Mouse (Mus musculus) heart, embryonic 16.5 days (tissue): ENCODE results near the gene Strn. TPM values are rescaled to one million over a fixed set of nuclear protein-coding genes. Genes with fewer than 3 reads are reported as not detected.
"Not testable (repeated sequence)": the region's sequence is repeated elsewhere in the genome, so short reads cannot be mapped to it uniquely, and the experiment has no call there.

Experiments used
- ATAC-seq: fragments of 200-750 bp; cut with Nextera tagmentation; replicated peaks from 2 replicates; pipeline ENCODE4 v1.8.0; 2017; ENCODE audit warnings: moderate number of reproducible peaks; ENCODE audit not compliant: insufficient read depth, low FRiP score; ENCODE audit errors: extremely low read depth
- H3K27ac ChIP-seq: fragments of 300-500 bp; sonication (generic); 2 replicates; pipeline ENCODE4 v1.5.1; 2014; ENCODE audit warnings: mild to moderate bottlenecking, low read length, control low read depth, moderate library complexity
- H3K27me3 ChIP-seq: fragments of 300-500 bp; sonication (generic); 2 replicates; pipeline ENCODE4 v1.6.1; 2014; ENCODE audit warnings: low read length, mixed read lengths; ENCODE audit not compliant: control insufficient read depth, insufficient read depth
- H3K36me3 ChIP-seq: fragments of 300-500 bp; sonication (generic); 2 replicates; pipeline ENCODE4 v1.6.1; 2014; ENCODE audit not compliant: control insufficient read depth, insufficient read depth
- H3K4me1 ChIP-seq: fragments of 300-500 bp; sonication (generic); 2 replicates; pipeline ENCODE4 v1.6.1; 2014; ENCODE audit warnings: low read length, mixed read lengths; ENCODE audit not compliant: control insufficient read depth, insufficient read depth
- H3K4me2 ChIP-seq: fragments of 300-500 bp; sonication (generic); 2 replicates; pipeline ENCODE4 v1.6.1; 2014; ENCODE audit warnings: low read depth, mild to moderate bottlenecking, control low read depth, low read length
- H3K4me3 ChIP-seq: fragments of 300-500 bp; sonication (generic); 2 replicates; pipeline ENCODE4 v1.5.1; 2014; ENCODE audit warnings: mild to moderate bottlenecking, control low read depth, low read length
- H3K9ac ChIP-seq: fragments of 300-500 bp; sonication (generic); 2 replicates; pipeline ENCODE4 v1.6.1; 2014; ENCODE audit warnings: low read length, control low read depth
- H3K9me3 ChIP-seq: fragments of 300-500 bp; sonication (generic); replicated peaks from 2 replicates; pipeline ENCODE4 v1.6.1; 2016; ENCODE audit warnings: low read length; ENCODE audit not compliant: control insufficient read depth
- WGBS: fragments of 180-500 bp; shearing (Covaris S2); extraction: QIAGEN DNeasy Blood & Tissue Kit; methylation state at CpG from one replicate; pipeline ENCODE4 v1.1.7; 2014; 5-methylcytosine and 5-hydroxymethylcytosine counted together
- polyA plus RNA-seq: library from polyadenylated mRNA; unstranded; fragments of >200 nt; fragmentation: Nextera tagmentation; extraction: Ambion mirVana; gene quantifications from 2 replicates; pipeline ENCODE4 v1.2.1, GENCODE M21; 2015

Gene Strn
- polyA plus RNA-seq, 1 experiment from 2014 or later = 12.4 TPM

- Histone ChIP-seq H3K9me3 (no peaks in the 10 kb centered on the region), H3K4me3 (no peak overlapping the region), H3K27me3 (no peaks in the 10 kb centered on the region), H3K4me2 (no peak overlapping the region), H3K9ac (no peak overlapping the region), H3K27ac (no peak overlapping the region), H3K4me1 (peaks cover 5% of the 10 kb centered on the region; the same call in 1 of the 2 replicates), H3K36me3 (peaks cover 4% of the 10 kb centered on the region)
- 62% methylated on average over 5 of the region's 5 CpGs for WGBS
- ATAC-seq = no peak
Observed at GRCm38 (mm10) chr17:78696922-78697321, 40.1 kb downstream of the Strn start.

- H3K9me3 ChIP-seq, H3K4me3 ChIP-seq, H3K27me3 ChIP-seq, H3K27ac ChIP-seq, H3K9ac ChIP-seq, H3K4me2 ChIP-seq, H3K4me1 ChIP-seq, ATAC-seq: not testable (repeated sequence)
- peaks cover 28% of the 10 kb centered on the region for H3K36me3 ChIP-seq
- 75% methylated on average over 3 of the region's 3 CpGs for WGBS
Observed at GRCm38 (mm10) chr17:78689231-78689630, 47.8 kb downstream of the Strn start.

GRCm38 (mm10) chr17:78687971-78688370 lies 49.0 kb downstream of the Strn start:
- H3K27me3 ChIP-seq = no peaks in the 10 kb centered on the region
- H3K9me3 ChIP-seq = peaks cover 5% of the 10 kb centered on the region; the same call in 1 of the 2 replicates
- peaks cover 6% of the 10 kb centered on the region for H3K4me1 ChIP-seq
- no peak overlapping the region for H3K27ac ChIP-seq
- H3K4me2 ChIP-seq = no peak overlapping the region
- no peak; the same call in 1 of the 2 replicates for ATAC-seq
- no peak overlapping the region for H3K9ac ChIP-seq
- H3K36me3 ChIP-seq = peaks cover 28% of the 10 kb centered on the region
- H3K4me3 ChIP-seq = no peak overlapping the region
- WGBS = 52% methylated on average over 5 of the region's 5 CpGs

- H3K36me3 ChIP-seq = peaks cover 10% of the 10 kb centered on the region
- ATAC-seq = no peak
- H3K27ac ChIP-seq = peak overlapping the region; percentile 55; the same call in 1 of the 2 replicates
Observed at GRCm38 (mm10) chr17:78685004-78685403, 52.0 kb downstream of the Strn start.

GRCm38 (mm10) chr17:78682351-78682750 lies 54.6 kb downstream of the Strn start:
- Histone ChIP-seq H3K9me3 (no peaks in the 10 kb centered on the region), H3K4me1 (peaks cover 19% of the 10 kb centered on the region), H3K9ac (peak overlapping the region; percentile 51), H3K27ac (peak overlapping the region; percentile 85), H3K27me3 (no peaks in the 10 kb centered on the region), H3K4me2 (peak overlapping the region; percentile 36), H3K36me3 (peaks cover 10% of the 10 kb centered on the region), H3K4me3 (no peak overlapping the region)
- WGBS = 31% methylated on average over 6 of the region's 6 CpGs
- 0 out of 2 replicates have a peak, but pooled peaks have one; percentile 35 for ATAC-seq

More at GRCm38 (mm10) chr17:78685004-78685403, 52.0 kb downstream of the Strn start:
- Histone ChIP-seq H3K4me1 (peaks cover 15% of the 10 kb centered on the region), H3K27me3 (no peaks in the 10 kb centered on the region), H3K4me3 (no peak overlapping the region), H3K4me2 (no peak overlapping the region), H3K9ac (no peak overlapping the region), H3K9me3 (no peaks in the 10 kb centered on the region)
- WGBS = 33% methylated on average over 5 of the region's 5 CpGs

- Histone ChIP-seq H3K27ac (no peak overlapping the region), H3K27me3 (no peaks in the 10 kb centered on the region), H3K4me3 (no peak overlapping the region), H3K36me3 (no peaks in the 10 kb centered on the region), H3K4me1 (peaks cover 18% of the 10 kb centered on the region), H3K4me2 (no peak overlapping the region), H3K9ac (no peak overlapping the region), H3K9me3 (no peaks in the 10 kb centered on the region)
- 77% methylated on average over 11 of the region's 11 CpGs for WGBS
- ATAC-seq = no peak
Observed at GRCm38 (mm10) chr17:78679503-78679902, 57.5 kb downstream of the Strn start.

GRCm38 (mm10) chr17:78676813-78677212 lies 60.2 kb downstream of the Strn start:
- H3K4me2 ChIP-seq = peak overlapping the region; percentile 30
- H3K4me3 ChIP-seq = no peak overlapping the region

GRCm38 (mm10) chr17:78664962-78665545 lies 71.9 kb downstream of the Strn start:
- no peaks in the 10 kb centered on the region for H3K27me3 ChIP-seq
- H3K4me1 ChIP-seq = no peaks in the 10 kb centered on the region
- H3K4me3 ChIP-seq = no peak overlapping the region
- WGBS = 82% methylated on average over 9 of the region's 9 CpGs
- H3K9ac ChIP-seq = no peak overlapping the region
- peaks cover under 1% of the 10 kb centered on the region for H3K9me3 ChIP-seq
- H3K27ac ChIP-seq = no peak overlapping the region
- no peak overlapping the region for H3K4me2 ChIP-seq
- peaks cover 57% of the 10 kb centered on the region for H3K36me3 ChIP-seq
- ATAC-seq = no peak

More at GRCm38 (mm10) chr17:78676813-78677212, 60.2 kb downstream of the Strn start:
- Histone ChIP-seq H3K9ac (peak overlapping the region; percentile 37; the same call in 1 of the 2 replicates), H3K9me3 (no peaks in the 10 kb centered on the region), H3K27ac (peak overlapping the region; percentile 73), H3K4me1 (peaks cover 16% of the 10 kb centered on the region), H3K27me3 (no peaks in the 10 kb centered on the region), H3K36me3 (peaks cover 7% of the 10 kb centered on the region)
- 50% methylated on average over 11 of the region's 11 CpGs for WGBS
- peak; percentile 64 for ATAC-seq

- H3K4me2 ChIP-seq = no peak overlapping the region
- H3K4me1 ChIP-seq = no peaks in the 10 kb centered on the region
- no peak overlapping the region for H3K27ac ChIP-seq
- H3K27me3 ChIP-seq = no peaks in the 10 kb centered on the region
- H3K36me3 ChIP-seq = peaks cover 50% of the 10 kb centered on the region
- H3K4me3 ChIP-seq = no peak overlapping the region
- no peak overlapping the region for H3K9ac ChIP-seq
- ATAC-seq = no peak
- 76% methylated on average over 10 of the region's 10 CpGs for WGBS
- peaks cover 1% of the 10 kb centered on the region for H3K9me3 ChIP-seq
Observed at GRCm38 (mm10) chr17:78654841-78655240, 82.2 kb downstream of the Strn start.
